Comparison of ENCODE assay signal across 8 mouse cellular contexts in the genomic region with DNA sequence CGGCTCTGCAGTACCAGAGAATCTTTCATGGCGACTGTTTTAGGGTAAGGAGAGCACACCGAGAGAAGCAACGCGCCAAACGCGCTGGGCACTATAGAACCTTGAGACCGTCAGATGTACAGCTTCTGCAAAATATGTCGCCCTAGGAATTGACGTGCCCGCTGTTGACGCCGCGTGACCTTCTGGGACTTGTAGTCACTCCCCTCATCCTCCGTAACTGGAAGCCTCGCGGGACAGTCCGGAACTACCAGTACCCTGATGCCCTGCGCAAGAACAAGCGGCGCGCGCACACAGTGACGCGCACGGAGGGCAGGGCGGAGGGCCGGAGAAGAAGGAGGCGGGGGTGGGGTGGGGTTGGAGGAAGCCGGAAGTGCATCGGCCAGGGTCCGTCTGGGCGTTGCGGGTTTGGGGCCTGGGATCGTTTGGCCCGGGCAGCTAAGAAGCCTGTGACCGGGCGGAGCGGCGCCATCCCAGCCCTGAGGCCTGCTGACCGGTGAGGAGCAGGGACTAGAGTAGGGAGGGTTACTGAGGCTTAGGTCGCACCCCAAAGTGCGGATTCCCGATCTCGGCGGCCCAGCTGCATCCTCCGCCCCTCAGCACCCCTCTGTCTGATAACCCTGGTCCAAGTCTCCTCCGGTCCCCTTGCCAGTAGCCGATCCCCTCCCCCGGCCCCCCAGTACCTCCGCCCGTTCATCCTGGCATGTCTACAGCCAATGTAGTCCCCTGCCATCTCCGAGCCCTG. TPM values are rescaled to one million over a fixed set of nuclear protein-coding genes. Genes with fewer than 3 reads are reported as not detected.
DNase-seq lines count a peak whose midpoint lies in the region; ATAC-seq and TF ChIP-seq lines count a peak whose summit lies in the region.

A gene (minus strand): TSS at position 225 of the 742 bp plus-strand sequence.
A gene (plus strand): TSS at position 317 of the 742 bp plus-strand sequence.

- no peaks in the 10 kb centered on the region for H3K9me3 ChIP-seq in forebrain, embryonic 10.5 days
- H3K9me3 ChIP-seq in heart, embryonic 15.5 days (replicated peaks): no peaks in the 10 kb centered on the region
- no peaks in the 10 kb centered on the region for H3K9me3 ChIP-seq in liver, embryonic 14.5 days (ENCODE audit: control insufficient read depth, low read length)
- no peaks in the 10 kb centered on the region for H3K9me3 ChIP-seq in neural tube, embryonic 11.5 days (ENCODE audit: control insufficient read depth, low read length)
- no peaks in the 10 kb centered on the region for H3K9me3 ChIP-seq in stomach, postnatal 0 days (ENCODE audit: control insufficient read depth, low read length)

- peak within 1 kb of the TSS; percentile 96 for H3K4me2 ChIP-seq in heart, embryonic 15.5 days
- H3K4me2 ChIP-seq in liver, embryonic 14.5 days (ENCODE audit: low read depth): peak within 1 kb of the TSS; percentile 92
- H3K4me2 ChIP-seq in neural tube, embryonic 11.5 days (ENCODE audit: low read depth): peak within 1 kb of the TSS; percentile 99
- H3K4me2 ChIP-seq in stomach, postnatal 0 days (replicated peaks; ENCODE audit: low read depth): peak within 1 kb of the TSS; percentile 94

- peak within 1 kb of the TSS; percentile 86 for H3K27ac ChIP-seq in forebrain, embryonic 10.5 days
- H3K27ac ChIP-seq in heart, embryonic 15.5 days: peak within 1 kb of the TSS; percentile 82
- H3K27ac ChIP-seq in liver, embryonic 14.5 days: peak within 1 kb of the TSS; percentile 75
- peak within 1 kb of the TSS; percentile 53; the same call in 1 of the 2 replicates for H3K27ac ChIP-seq in neural tube, embryonic 11.5 days (ENCODE audit: low read depth, low read length)
- peak within 1 kb of the TSS; percentile 88 for H3K27ac ChIP-seq in stomach, postnatal 0 days (replicated peaks)

- TF ChIP-seq EP300 in liver, embryonic 14.5 days (IDR thresholded peaks at IDR 0.05; ENCODE audit: low read depth): no peak
- no peak for TF ChIP-seq EP300 in stomach, postnatal 0 days (optimal IDR thresholded peaks at IDR 0.05)

- no peak for TF ChIP-seq CTCF in liver, embryonic 14.5 days (IDR thresholded peaks at IDR 0.05; ENCODE audit: low read depth)
- TF ChIP-seq CTCF in stomach, postnatal 0 days (IDR thresholded peaks at IDR 0.05; ENCODE audit: low read depth): no peak

- H3K9ac ChIP-seq in heart, embryonic 15.5 days: peak within 1 kb of the TSS; percentile 93
- H3K9ac ChIP-seq in liver, embryonic 14.5 days (replicated peaks): peak within 1 kb of the TSS; percentile 91
- peak within 1 kb of the TSS; percentile 80 for H3K9ac ChIP-seq in neural tube, embryonic 11.5 days (ENCODE audit: low read length)
- peak within 1 kb of the TSS; percentile 91 for H3K9ac ChIP-seq in stomach, postnatal 0 days (ENCODE audit: low read length)

- peaks cover 27% of the 10 kb centered on the region for H3K4me1 ChIP-seq in forebrain, embryonic 10.5 days
- peaks cover 45% of the 10 kb centered on the region for H3K4me1 ChIP-seq in heart, embryonic 15.5 days (replicated peaks)
- peaks cover 19 to 29% of the 10 kb centered on the region in 2 experiments for H3K4me1 ChIP-seq in liver, embryonic 14.5 days (replicated peaks; ENCODE audit: control insufficient read depth in 2 of 2, insufficient read depth in 2 of 2, low read length in 1 of 2)
- 0 out of 2 replicates have a peak, but pooled peaks cover 15% of the 10 kb centered on the region for H3K4me1 ChIP-seq in neural tube, embryonic 11.5 days (ENCODE audit: control insufficient read depth, insufficient read depth, low read length)
- peaks cover 3% of the 10 kb centered on the region for H3K4me1 ChIP-seq in stomach, postnatal 0 days (replicated peaks; ENCODE audit: control insufficient read depth, insufficient read depth)

- H3K4me3 ChIP-seq in forebrain, embryonic 10.5 days: peak within 1 kb of the TSS; percentile 98
- peak within 1 kb of the TSS; percentile 97 for H3K4me3 ChIP-seq in heart, embryonic 15.5 days
- peak within 1 kb of the TSS; percentile 84 for H3K4me3 ChIP-seq in liver, embryonic 14.5 days (ENCODE audit: insufficient read depth in 1 of 2, low read depth in 2 of 2, low read length in 2 of 2)
- H3K4me3 ChIP-seq in neural tube, embryonic 11.5 days (ENCODE audit: low read depth, low read length): peak within 1 kb of the TSS; percentile 74
- H3K4me3 ChIP-seq in stomach, postnatal 0 days (ENCODE audit: low read depth, low read length): peak within 1 kb of the TSS; percentile 65

- DNase-seq in CD8-positive naive resting alpha-beta T cell, adult 2 months (ENCODE audit: low read depth in 2 of 2, low spot score in 2 of 2): peak; percentile 94
- peak; percentile 99 for DNase-seq in c-Kit-positive CD71-negative TER-119-negative erythroid progenitor cells, embryonic 14.5 days (ENCODE audit: low read depth)
- peak; percentile 99 for DNase-seq in forebrain, embryonic 10.5 days (ENCODE audit: extremely low spot score, low spot score)
- peak; percentile 99 to 100 for DNase-seq in kidney, postnatal 25 days
- peak; percentile 98 to 99 (median 99) for DNase-seq in liver, embryonic 14.5 days (ENCODE audit: low read depth in 3 of 3, low spot score in 3 of 3)
- DNase-seq in neural tube, embryonic 11.5 days (ENCODE audit: low spot score): peak; percentile 100
- peak; percentile 99 for DNase-seq in stomach, postnatal 0 days (ENCODE audit: low spot score)

- under 1% methylated on average over 53 of the region's 53 CpGs for WGBS in forebrain, embryonic 10.5 days
- under 1% methylated on average over 53 of the region's 53 CpGs for WGBS in heart, embryonic 15.5 days
- under 1% methylated on average over 47 of the region's 53 CpGs for WGBS in liver, embryonic 14.5 days (ENCODE audit: insufficient replicate concordance)
- under 1% methylated on average over 53 of the region's 53 CpGs for WGBS in neural tube, embryonic 11.5 days
- WGBS in stomach, postnatal 0 days: under 1% methylated on average over 52 of the region's 53 CpGs

- H3K27me3 ChIP-seq in forebrain, embryonic 10.5 days (ENCODE audit: poor library complexity, severe bottlenecking): no peaks in the 10 kb centered on the region
- no peaks in the 10 kb centered on the region for H3K27me3 ChIP-seq in heart, embryonic 15.5 days
- H3K27me3 ChIP-seq in liver, embryonic 14.5 days (ENCODE audit: control insufficient read depth, insufficient read depth, low read length): no peaks in the 10 kb centered on the region
- H3K27me3 ChIP-seq in neural tube, embryonic 11.5 days (ENCODE audit: control insufficient read depth, insufficient read depth, low read length): no peaks in the 10 kb centered on the region
- H3K27me3 ChIP-seq in stomach, postnatal 0 days (ENCODE audit: control insufficient read depth, insufficient read depth, low read length): no peaks in the 10 kb centered on the region

- peaks cover 50% of the 10 kb centered on the region for H3K36me3 ChIP-seq in forebrain, embryonic 10.5 days (replicated peaks)
- peaks cover 32% of the 10 kb centered on the region for H3K36me3 ChIP-seq in heart, embryonic 15.5 days
- H3K36me3 ChIP-seq in liver, embryonic 14.5 days (replicated peaks; ENCODE audit: control insufficient read depth, insufficient read depth, low read depth): peaks cover 19% of the 10 kb centered on the region
- H3K36me3 ChIP-seq in neural tube, embryonic 11.5 days (ENCODE audit: control insufficient read depth, insufficient read depth, low read length): peaks cover 8% of the 10 kb centered on the region; the same call in 1 of the 2 replicates
- peaks cover 10% of the 10 kb centered on the region; the same call in 1 of the 2 replicates for H3K36me3 ChIP-seq in stomach, postnatal 0 days (ENCODE audit: control insufficient read depth, insufficient read depth, low read length)

- peak; percentile 98 for ATAC-seq in heart, embryonic 15.5 days (replicated peaks; ENCODE audit: insufficient number of reproducible peaks, insufficient read depth, low FRiP score, low read depth)
- ATAC-seq in liver, embryonic 14.5 days (ENCODE audit: insufficient read depth): peak; percentile 97
- peak; percentile 98 for ATAC-seq in neural tube, embryonic 11.5 days (ENCODE audit: insufficient read depth, low FRiP score, low TSS enrichment)
- peak; percentile 99 for ATAC-seq in stomach, postnatal 0 days (ENCODE audit: low FRiP score, low TSS enrichment)

RNA-seq across cellular contexts. Expression of the first gene that starts in this region (rescaled TPM):
- polyA plus RNA-seq in forebrain, embryonic 10.5 days (2016; fragmentation: Nextera tagmentation; extraction: Ambion mirVana): 44.3 and 50.5 TPM in 2 replicates
- polyA plus RNA-seq in heart, embryonic 15.5 days (2015; fragmentation: Nextera tagmentation; extraction: Ambion mirVana): 57.5 and 58.7 TPM in 2 replicates
- polyA plus RNA-seq in liver, embryonic 14.5 days (2012; rRNA removed): 23.2 and 29.1 TPM in 2 replicates
- polyA plus RNA-seq in liver, embryonic 14.5 days (2014; fragmentation: Nextera tagmentation; extraction: Ambion mirVana): 38.3 and 42.3 TPM in 2 replicates
- polyA plus RNA-seq in neural tube, embryonic 11.5 days (2014; fragmentation: Nextera tagmentation; extraction: Ambion mirVana): 58.8 and 72.2 TPM in 2 replicates
- 41.6 and 42.0 TPM in 2 replicates for polyA plus RNA-seq in stomach, postnatal 0 days (2015; fragmentation: Nextera tagmentation; extraction: Ambion mirVana)

RNA-seq across cellular contexts. Expression of the second gene that starts in this region (rescaled TPM):
- polyA plus RNA-seq in forebrain, embryonic 10.5 days (2016; fragmentation: Nextera tagmentation; extraction: Ambion mirVana): 22.5 and 24.4 TPM in 2 replicates
- polyA plus RNA-seq in heart, embryonic 15.5 days (2015; fragmentation: Nextera tagmentation; extraction: Ambion mirVana): 22.0 and 25.9 TPM in 2 replicates
- 8.4 and 11.7 TPM in 2 replicates for polyA plus RNA-seq in liver, embryonic 14.5 days (2012; rRNA removed)
- polyA plus RNA-seq in liver, embryonic 14.5 days (2014; fragmentation: Nextera tagmentation; extraction: Ambion mirVana): 7.4 and 9.2 TPM in 2 replicates
- 27.4 and 30.4 TPM in 2 replicates for polyA plus RNA-seq in neural tube, embryonic 11.5 days (2014; fragmentation: Nextera tagmentation; extraction: Ambion mirVana)
- 27.0 and 27.1 TPM in 2 replicates for polyA plus RNA-seq in stomach, postnatal 0 days (2015; fragmentation: Nextera tagmentation; extraction: Ambion mirVana)

Comparison
In these comparisons a context has a peak if more than half of its experiments do, and no peak if none do; other contexts are left out.
1. Peak in every context shown above with its lines: DNase-seq, ATAC-seq, H3K4me3 ChIP-seq and H3K27ac ChIP-seq.